Mouse (Mus musculus): ENCODE results near the gene Txnrd2.

Gene Txnrd2

GRCm38 (mm10) chr16:18455407-18455806 lies 29.2 kb downstream of the Txnrd2 start:
- peak; percentile 79 for DNase-seq

GRCm38 (mm10) chr16:18458661-18459060 lies 32.5 kb downstream of the Txnrd2 start:
- no peak for DNase-seq

- peak; percentile 92 for DNase-seq
Observed at GRCm38 (mm10) chr16:18459335-18459954, 33.3 kb downstream of the Txnrd2 start.

DNA sequence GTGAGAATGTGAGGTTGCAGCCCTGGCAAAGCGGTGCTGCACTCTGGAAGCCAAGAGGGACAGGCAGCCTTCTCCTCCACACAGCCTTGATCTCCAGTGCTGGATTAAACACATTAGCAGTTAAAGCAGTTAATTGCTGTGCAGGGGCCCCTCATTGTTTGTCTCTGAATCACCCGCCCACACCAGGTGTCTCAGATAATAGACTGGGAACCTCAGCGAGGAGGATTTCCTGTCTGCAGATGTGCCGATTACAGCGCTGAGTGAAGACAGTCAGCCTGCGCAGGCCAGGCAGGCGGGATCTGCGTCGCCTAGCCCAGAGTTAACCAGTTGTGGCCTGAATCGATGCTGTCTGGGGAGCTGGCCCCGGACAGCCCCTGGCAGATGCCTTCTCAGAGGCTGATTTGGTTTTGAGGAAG lies 33.8 kb downstream of the Txnrd2 start:
- DNase-seq: peak; percentile 97

DNA sequence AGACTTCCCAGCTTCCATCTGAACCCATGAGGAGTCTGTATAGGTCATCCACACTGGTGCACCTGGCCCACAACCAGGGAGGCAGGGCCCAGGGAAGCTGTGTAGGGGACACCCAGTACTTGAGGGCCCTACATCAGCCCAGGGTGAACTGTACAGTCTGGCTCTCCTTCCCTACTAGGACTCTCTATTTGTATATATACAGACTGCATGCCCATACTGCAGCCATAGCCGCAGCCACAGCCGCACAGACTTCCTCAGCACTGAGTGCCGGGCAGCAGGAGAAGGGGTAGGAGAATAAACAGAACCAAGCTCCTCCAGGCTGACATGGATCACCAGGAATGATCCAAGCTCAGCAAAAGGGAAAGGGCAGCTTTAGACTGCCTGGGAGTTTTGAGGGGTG lies 34.6 kb downstream of the Txnrd2 start:
- DNase-seq: peak; percentile 85

GRCm38 (mm10) chr16:18462031-18462430 lies 35.8 kb downstream of the Txnrd2 start:
- peak; percentile 86 for DNase-seq

GRCm38 (mm10) chr16:18462598-18462997 lies 36.4 kb downstream of the Txnrd2 start:
- DNase-seq: peak; percentile 95

DNA sequence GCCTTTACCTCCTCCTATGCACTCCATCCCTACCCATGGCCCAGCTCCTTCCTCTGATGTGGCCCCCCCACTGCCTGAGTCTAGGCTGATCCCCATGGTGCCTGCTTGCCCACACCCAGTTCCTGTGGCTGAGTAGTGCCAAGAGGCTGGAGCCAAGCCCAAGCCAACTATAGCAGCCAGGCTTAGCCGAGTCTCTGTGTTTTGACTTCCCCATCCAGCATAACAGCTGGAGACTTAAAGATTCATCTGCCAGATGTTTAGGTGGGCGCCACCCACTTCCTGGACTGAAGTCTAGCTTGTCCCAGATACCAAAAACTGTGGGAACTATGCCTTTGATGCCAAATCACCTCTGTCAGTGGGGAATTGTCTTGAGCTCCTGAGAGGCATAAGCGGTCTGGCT lies 38.1 kb downstream of the Txnrd2 start:
- DNase-seq: peak; percentile 99

- no peak for DNase-seq
Observed at GRCm38 (mm10) chr16:18470829-18471228, 44.6 kb downstream of the Txnrd2 start.

- DNase-seq: peak; percentile 61
Observed at GRCm38 (mm10) chr16:18471381-18471955, 45.3 kb downstream of the Txnrd2 start.

- peak; percentile 75 for DNase-seq
Observed at GRCm38 (mm10) chr16:18471976-18472375, 45.8 kb downstream of the Txnrd2 start.

GRCm38 (mm10) chr16:18472416-18472815 lies 46.2 kb downstream of the Txnrd2 start:
- peak; percentile 61 for DNase-seq

- peak; percentile 61 for DNase-seq
Observed at GRCm38 (mm10) chr16:18472976-18473375, 46.8 kb downstream of the Txnrd2 start.

DNA sequence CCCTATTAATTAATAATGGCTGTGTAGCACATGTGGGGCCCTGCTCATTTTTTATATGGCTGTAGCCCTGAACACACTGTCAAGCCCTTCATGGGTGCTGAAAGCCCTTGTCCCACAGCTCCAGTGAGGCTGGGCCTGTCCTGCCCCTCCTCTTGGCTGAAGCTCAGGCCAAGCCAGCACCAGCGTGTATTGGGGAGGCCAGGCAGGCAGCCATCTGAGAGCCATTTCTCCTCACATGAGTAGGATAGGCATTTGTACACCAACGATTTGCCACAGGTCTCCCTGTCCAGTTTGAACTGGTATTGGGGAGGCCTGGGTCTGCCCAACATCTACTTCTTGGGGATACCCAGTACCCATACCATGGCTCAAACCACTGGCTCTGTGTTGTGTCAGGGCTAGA lies 47.8 kb downstream of the Txnrd2 start:
- peak; percentile 91 for DNase-seq

GRCm38 (mm10) chr16:18477996-18478395 lies 51.8 kb downstream of the Txnrd2 start:
- DNase-seq: peak; percentile 80

DNA sequence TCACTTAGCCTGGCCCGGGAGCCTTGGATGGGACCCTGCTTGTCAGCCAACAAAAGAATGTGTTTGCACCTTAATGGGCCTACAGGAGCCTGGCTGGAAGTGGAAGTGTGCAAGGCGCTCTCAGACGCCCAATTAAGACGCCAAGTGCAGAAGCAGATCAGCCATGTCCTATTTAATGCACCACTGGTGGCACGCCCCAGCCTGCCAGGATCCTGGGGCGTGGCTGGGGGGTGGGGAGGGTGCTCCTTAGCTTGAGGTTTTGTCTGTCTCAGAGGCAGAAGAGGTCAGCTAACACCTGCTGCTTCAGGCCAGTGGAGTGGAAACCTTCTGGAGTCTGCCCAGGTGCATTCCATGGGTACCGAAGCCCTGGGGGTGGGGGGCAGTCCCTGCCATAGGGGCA lies 53.5 kb downstream of the Txnrd2 start:
- DNase-seq: peak; percentile 72

- DNase-seq: peak; percentile 81
Observed at GRCm38 (mm10) chr16:18480933-18481485, 54.8 kb downstream of the Txnrd2 start.

DNA sequence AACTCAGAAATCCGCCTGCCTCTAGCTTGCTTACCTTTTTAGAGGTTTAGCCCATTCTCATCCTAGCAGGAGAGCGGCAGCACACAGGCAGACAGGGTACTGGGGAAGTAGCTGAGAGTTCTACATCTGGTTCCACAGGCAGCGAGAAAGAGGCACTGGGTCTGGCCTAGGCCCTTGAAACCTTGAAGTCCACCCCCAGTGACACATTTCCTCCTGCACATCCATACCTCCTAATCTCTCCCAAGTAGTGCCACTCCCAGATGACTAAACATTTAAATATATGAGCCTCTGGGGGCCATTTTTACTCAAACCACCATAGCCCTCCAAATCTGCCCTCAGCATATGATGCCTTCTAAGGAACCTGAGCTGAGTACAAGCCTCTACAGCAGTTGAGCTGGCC lies 56.2 kb downstream of the Txnrd2 start:
- DNase-seq: peak; percentile 80

DNA sequence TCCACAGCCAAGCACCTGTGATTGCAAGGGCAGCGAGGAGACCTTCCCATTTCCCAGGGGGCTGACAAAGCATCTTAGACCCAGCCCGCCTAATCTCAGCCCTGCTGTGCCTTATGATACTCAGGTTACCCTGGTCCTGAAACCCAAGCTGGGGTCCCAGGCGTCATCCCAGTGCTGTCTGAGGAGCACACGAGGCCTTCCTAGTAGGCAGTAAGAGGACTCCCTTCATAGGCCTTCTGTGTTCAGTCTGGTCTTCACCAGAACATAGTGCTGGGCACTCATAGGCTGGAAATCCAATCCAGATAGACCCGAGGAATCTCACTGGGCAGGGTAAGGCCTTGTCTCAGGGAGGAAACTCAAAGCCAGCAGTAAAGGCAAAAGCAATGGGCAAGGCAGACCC lies 57.7 kb downstream of the Txnrd2 start:
- peak; percentile 56 for DNase-seq

GRCm38 (mm10) chr16:18484386-18484785 lies 58.2 kb downstream of the Txnrd2 start:
- peak; percentile 70 for DNase-seq

- peak; percentile 61 for DNase-seq
Observed at GRCm38 (mm10) chr16:18484794-18485435, 58.7 kb downstream of the Txnrd2 start.

GRCm38 (mm10) chr16:18486126-18486525 lies 59.9 kb downstream of the Txnrd2 start:
- DNase-seq: no peak

DNA sequence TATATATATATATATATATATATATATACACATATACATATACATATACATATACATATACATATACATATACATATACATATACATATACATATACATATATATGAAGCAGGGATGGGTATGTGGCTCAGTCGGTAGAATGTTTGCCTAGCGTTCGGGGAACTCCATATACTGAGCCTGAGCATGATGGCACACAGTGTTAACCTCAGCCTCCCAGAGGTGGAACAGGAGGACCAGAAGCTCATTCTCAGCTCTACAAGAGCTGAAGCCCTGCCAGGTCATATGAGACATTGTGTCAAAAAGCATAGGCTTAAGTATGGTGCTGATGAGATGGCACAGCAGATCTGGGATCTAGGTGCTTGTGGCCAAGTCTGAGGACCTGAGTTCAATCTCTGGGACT lies 64.1 kb downstream of the Txnrd2 start:
- peak; percentile 68 for DNase-seq

DNA sequence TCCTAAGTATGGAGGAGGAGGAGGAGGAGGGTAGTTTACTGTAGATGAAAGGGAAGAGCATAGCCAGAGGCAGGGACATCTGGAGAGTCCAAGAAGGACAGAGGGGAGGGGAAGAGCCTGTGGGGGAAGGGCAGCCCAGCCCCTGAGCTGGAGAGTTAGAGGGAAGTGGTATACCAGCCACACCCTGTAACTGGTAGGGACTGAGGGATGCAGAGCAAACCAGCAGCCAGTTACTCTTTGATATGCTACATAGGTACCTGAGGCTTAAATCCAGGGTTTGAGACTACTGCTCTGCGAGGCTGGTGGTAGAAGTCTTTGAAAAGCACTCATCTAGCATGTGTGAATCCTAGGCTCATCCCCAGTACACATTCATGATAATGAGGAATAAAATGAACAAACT lies 64.7 kb downstream of the Txnrd2 start:
- DNase-seq: peak; percentile 49
